In the genomic region with DNA sequence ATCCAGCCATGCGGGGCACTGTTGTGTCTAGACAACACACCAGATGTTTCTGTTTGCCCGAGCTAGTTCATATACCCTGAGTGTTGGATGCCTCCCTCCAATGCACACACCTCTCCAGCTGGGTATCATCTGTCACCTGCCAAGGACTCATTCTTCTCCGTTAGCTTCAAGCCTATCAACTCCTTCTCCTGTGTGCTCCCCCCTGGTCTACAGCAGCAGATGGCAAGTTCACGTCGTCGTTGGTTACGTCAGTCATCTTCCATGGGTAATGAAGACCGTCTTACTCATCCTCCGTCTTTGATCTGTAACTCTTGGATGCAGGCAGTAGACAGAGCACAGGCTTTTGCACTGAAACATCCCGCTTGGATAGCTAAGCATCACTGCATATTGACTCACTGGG, we compare ENCODE assay signal across 25 mouse cellular contexts. TPM values are rescaled to one million over a fixed set of nuclear protein-coding genes. Genes with fewer than 3 reads are reported as not detected.
DNase-seq lines count a peak whose midpoint lies in the region; ATAC-seq and TF ChIP-seq lines count a peak whose summit lies in the region.
"Had no signal": no experiment of that assay in that cellular context is flagged by ENCODE, and none has a peak within 500 bp of the region (broad histone marks: within the 10 kb centered on the region; RNA-seq: fewer than 3 reads in every experiment).

No protein-coding gene starts in this region.

- H3K9me3 ChIP-seq in embryonic facial prominence, embryonic 11.5 days (replicated peaks; ENCODE audit: control insufficient read depth, low read length) = no peaks in the 10 kb centered on the region
- H3K9me3 ChIP-seq in embryonic facial prominence, embryonic 10.5 days = no peaks in the 10 kb centered on the region
- H3K9me3 ChIP-seq in hindbrain, embryonic 16.5 days (ENCODE audit: control insufficient read depth, low read length) = no peaks in the 10 kb centered on the region
- H3K9me3 ChIP-seq in hindbrain, embryonic 12.5 days (replicated peaks) = no peaks in the 10 kb centered on the region
- H3K9me3 ChIP-seq in lung, embryonic 15.5 days = no peaks in the 10 kb centered on the region
- H3K9me3 ChIP-seq: forebrain, embryonic 10.5 days; forebrain, embryonic 13.5 days; heart, embryonic 12.5 days; heart, embryonic 15.5 days; intestine, embryonic 15.5 days had no signal

- H3K36me3 ChIP-seq in embryonic facial prominence, embryonic 11.5 days (replicated peaks; ENCODE audit: control insufficient read depth, insufficient read depth, low read depth, low read length) = no peaks in the 10 kb centered on the region
- no peaks in the 10 kb centered on the region for H3K36me3 ChIP-seq in embryonic facial prominence, embryonic 10.5 days (replicated peaks)
- H3K36me3 ChIP-seq in hindbrain, embryonic 16.5 days (ENCODE audit: control insufficient read depth, insufficient read depth, low read length) = no peaks in the 10 kb centered on the region
- H3K36me3 ChIP-seq in hindbrain, embryonic 12.5 days = no peaks in the 10 kb centered on the region
- no peaks in the 10 kb centered on the region for H3K36me3 ChIP-seq in lung, embryonic 15.5 days
- no peaks in the 10 kb centered on the region for H3K36me3 ChIP-seq in thymus, adult 2 months (ENCODE audit: control insufficient read depth, insufficient read depth, low read length)
- H3K36me3 ChIP-seq: forebrain, embryonic 10.5 days; heart, embryonic 12.5 days; heart, embryonic 15.5 days; intestine, embryonic 15.5 days had no signal

- no peak for TF ChIP-seq POLR2A in thymus, adult 2 months (IDR thresholded peaks at IDR 0.05; ENCODE audit: control insufficient read depth, extremely low read depth, insufficient read depth, low read length, poor library complexity)

- no peak for DNase-seq in embryonic facial prominence, embryonic 11.5 days (ENCODE audit: low spot score)
- DNase-seq in embryonic facial prominence, embryonic 10.5 days (ENCODE audit: low spot score) = no peak
- DNase-seq in lung, adult 18-20 months = no peak
- peak; percentile 7 for DNase-seq in brain, adult 2 months (ENCODE audit: low read depth, low spot score)
- DNase-seq in thymus, adult 2 months = no peak
- DNase-seq: adrenal gland, adult 8-10 months; adrenal gland, postnatal 25 days; cerebellum, adult 11 months; cerebellum, adult 2 months; cerebellum, adult 9-11 months; cerebellum, postnatal 25 days; gastrocnemius, postnatal 10 days; gastrocnemius, postnatal 36 days; heart, postnatal 10 days; heart, postnatal 36 days had no signal

- ATAC-seq in embryonic facial prominence, embryonic 11.5 days (replicated peaks; ENCODE audit: insufficient number of reproducible peaks, low FRiP score, low TSS enrichment, low read depth) = 0 out of 2 replicates have a peak, but pooled peaks have one; percentile 39
- peak; percentile 60; the same call in 1 of the 2 replicates for ATAC-seq in hindbrain, embryonic 16.5 days
- ATAC-seq in hindbrain, embryonic 12.5 days (ENCODE audit: low FRiP score) = no peak
- peak; percentile 46; the same call in 1 of the 2 replicates for ATAC-seq in lung, embryonic 15.5 days (ENCODE audit: borderline replicate concordance, extremely low read depth, low FRiP score, low TSS enrichment)
- ATAC-seq: activated CD4-positive, CD25-positive, alpha-beta regulatory T cell, adult 4 months; forebrain, embryonic 13.5 days; forebrain, embryonic 16.5 days; intestine, embryonic 15.5 days had no signal

- no peak overlapping the region for H3K9ac ChIP-seq in embryonic facial prominence, embryonic 11.5 days (replicated peaks; ENCODE audit: low read length)
- H3K9ac ChIP-seq in hindbrain, embryonic 16.5 days (ENCODE audit: low read depth, low read length) = no peak overlapping the region
- H3K9ac ChIP-seq in hindbrain, embryonic 12.5 days = no peak overlapping the region
- no peak overlapping the region for H3K9ac ChIP-seq in lung, embryonic 15.5 days
- H3K9ac ChIP-seq: forebrain, embryonic 13.5 days; heart, embryonic 12.5 days; heart, embryonic 15.5 days; intestine, embryonic 15.5 days had no signal

- H3K4me1 ChIP-seq in embryonic facial prominence, embryonic 11.5 days (ENCODE audit: control insufficient read depth, insufficient read depth, low read length) = no peaks in the 10 kb centered on the region
- no peaks in the 10 kb centered on the region for H3K4me1 ChIP-seq in embryonic facial prominence, embryonic 10.5 days
- 0 out of 2 replicates have a peak, but pooled peaks cover 4% of the 10 kb centered on the region for H3K4me1 ChIP-seq in hindbrain, embryonic 16.5 days (ENCODE audit: control insufficient read depth, insufficient read depth, low read depth, low read length)
- peaks cover 11% of the 10 kb centered on the region; the same call in 1 of the 2 replicates for H3K4me1 ChIP-seq in hindbrain, embryonic 12.5 days
- no peaks in the 10 kb centered on the region for H3K4me1 ChIP-seq in lung, embryonic 15.5 days
- H3K4me1 ChIP-seq in thymus, adult 2 months (replicated peaks; ENCODE audit: control insufficient read depth, insufficient read depth, low read length) = peaks cover 3% of the 10 kb centered on the region; the same call in 1 of the 2 replicates
- H3K4me1 ChIP-seq: forebrain, embryonic 13.5 days; heart, embryonic 12.5 days; intestine, embryonic 15.5 days had no signal

- no peak overlapping the region for H3K27ac ChIP-seq in embryonic facial prominence, embryonic 11.5 days (replicated peaks; ENCODE audit: low read depth, low read length)
- no peak overlapping the region for H3K27ac ChIP-seq in embryonic facial prominence, embryonic 10.5 days (replicated peaks)
- no peak overlapping the region for H3K27ac ChIP-seq in hindbrain, embryonic 16.5 days (ENCODE audit: low read depth, low read length)
- H3K27ac ChIP-seq in hindbrain, embryonic 12.5 days = no peak overlapping the region
- no peak overlapping the region for H3K27ac ChIP-seq in lung, embryonic 15.5 days
- no peak overlapping the region for H3K27ac ChIP-seq in thymus, adult 2 months (ENCODE audit: control insufficient read depth, insufficient read depth, low read length)
- H3K27ac ChIP-seq: forebrain, embryonic 10.5 days; forebrain, embryonic 13.5 days; heart, embryonic 15.5 days; intestine, embryonic 15.5 days had no signal

- no peak overlapping the region for H3K4me2 ChIP-seq in embryonic facial prominence, embryonic 11.5 days (ENCODE audit: low read depth, low read length)
- H3K4me2 ChIP-seq in hindbrain, embryonic 16.5 days (ENCODE audit: low read length) = no peak overlapping the region
- H3K4me2 ChIP-seq in hindbrain, embryonic 12.5 days (replicated peaks) = no peak overlapping the region
- H3K4me2 ChIP-seq in lung, embryonic 15.5 days = no peak overlapping the region
- H3K4me2 ChIP-seq: forebrain, embryonic 13.5 days; heart, embryonic 12.5 days; heart, embryonic 15.5 days; intestine, embryonic 15.5 days had no signal

- 77% methylated on average over 10 of the region's 10 CpGs for WGBS in embryonic facial prominence, embryonic 11.5 days
- WGBS in embryonic facial prominence, embryonic 10.5 days = 84% methylated on average over 10 of the region's 10 CpGs
- WGBS in hindbrain, embryonic 16.5 days = 56% methylated on average over 10 of the region's 10 CpGs
- WGBS in hindbrain, embryonic 12.5 days = 65% methylated on average over 10 of the region's 10 CpGs
- 39% methylated on average over 10 of the region's 10 CpGs for WGBS in lung, embryonic 15.5 days
- 88% methylated on average over 10 of the region's 10 CpGs for WGBS in thymus, adult 2 months

- no peaks in the 10 kb centered on the region for H3K27me3 ChIP-seq in embryonic facial prominence, embryonic 11.5 days (ENCODE audit: control insufficient read depth, insufficient read depth, low read length)
- no peaks in the 10 kb centered on the region for H3K27me3 ChIP-seq in embryonic facial prominence, embryonic 10.5 days (replicated peaks; ENCODE audit: low read depth, poor library complexity, severe bottlenecking)
- H3K27me3 ChIP-seq in hindbrain, embryonic 16.5 days (replicated peaks; ENCODE audit: control insufficient read depth, insufficient read depth, low read length) = no peaks in the 10 kb centered on the region
- no peaks in the 10 kb centered on the region for H3K27me3 ChIP-seq in hindbrain, embryonic 12.5 days
- no peaks in the 10 kb centered on the region for H3K27me3 ChIP-seq in lung, embryonic 15.5 days
- no peaks in the 10 kb centered on the region for H3K27me3 ChIP-seq in thymus, adult 2 months (ENCODE audit: control insufficient read depth, insufficient read depth, low read length)
- H3K27me3 ChIP-seq: forebrain, embryonic 13.5 days; heart, embryonic 15.5 days; intestine, embryonic 15.5 days had no signal

- no peak overlapping the region for H3K4me3 ChIP-seq in embryonic facial prominence, embryonic 11.5 days (ENCODE audit: low read depth, low read length)
- H3K4me3 ChIP-seq in embryonic facial prominence, embryonic 10.5 days = no peak overlapping the region
- no peak overlapping the region for H3K4me3 ChIP-seq in hindbrain, embryonic 16.5 days (ENCODE audit: low read length)
- no peak overlapping the region for H3K4me3 ChIP-seq in hindbrain, embryonic 12.5 days
- H3K4me3 ChIP-seq in lung, embryonic 15.5 days = no peak overlapping the region
- no peak overlapping the region for H3K4me3 ChIP-seq in thymus, adult 2 months (ENCODE audit: control insufficient read depth, insufficient read depth, low read length)
- H3K4me3 ChIP-seq: forebrain, embryonic 10.5 days; forebrain, embryonic 13.5 days; heart, embryonic 12.5 days; heart, embryonic 15.5 days; intestine, embryonic 15.5 days had no signal

- no peak for TF ChIP-seq CTCF in thymus, adult 2 months (IDR thresholded peaks at IDR 0.05; ENCODE audit: borderline replicate concordance, control insufficient read depth, extremely low read depth, insufficient read depth, low read length, poor library complexity)

RNA-seq across cellular contexts. Expression of gene Cfap58, which starts 42.8 kb away (rescaled TPM):
- 0.10 TPM in 1 of 2 replicates, not detected in the other for polyA plus RNA-seq in embryonic facial prominence, embryonic 11.5 days (2014; fragmentation: Nextera tagmentation; extraction: Ambion mirVana)
- polyA plus RNA-seq in embryonic facial prominence, embryonic 10.5 days (2016; fragmentation: Nextera tagmentation; extraction: Ambion mirVana) = not detected in 2 replicates
- 0.60 and 0.88 TPM in 2 replicates for polyA plus RNA-seq in hindbrain, embryonic 16.5 days (2015; fragmentation: Nextera tagmentation; extraction: Ambion mirVana)
- 0.30 and 0.72 TPM in 2 replicates for polyA plus RNA-seq in hindbrain, embryonic 12.5 days (2016; fragmentation: Nextera tagmentation; extraction: Ambion mirVana)
- polyA plus RNA-seq in lung, embryonic 15.5 days (2015; fragmentation: Nextera tagmentation; extraction: Ambion mirVana) = 0.11 and 0.32 TPM in 2 replicates
- polyA plus RNA-seq in thymus, adult 2 months (2012; rRNA removed) = 0.03 and 0.04 TPM in 2 replicates
- polyA plus RNA-seq: forebrain, embryonic 10.5 days; heart, embryonic 12.5 days; intestine, embryonic 15.5 days had no signal
